Mouse (Mus musculus): ENCODE measurements at regions not wholly inside any gene's neighbourhood (a gene's known extent, or its start where the extent isn't known, plus 50 kb on each side); places are given as distances from the start of the nearest gene placed in this dataset.

DNA sequence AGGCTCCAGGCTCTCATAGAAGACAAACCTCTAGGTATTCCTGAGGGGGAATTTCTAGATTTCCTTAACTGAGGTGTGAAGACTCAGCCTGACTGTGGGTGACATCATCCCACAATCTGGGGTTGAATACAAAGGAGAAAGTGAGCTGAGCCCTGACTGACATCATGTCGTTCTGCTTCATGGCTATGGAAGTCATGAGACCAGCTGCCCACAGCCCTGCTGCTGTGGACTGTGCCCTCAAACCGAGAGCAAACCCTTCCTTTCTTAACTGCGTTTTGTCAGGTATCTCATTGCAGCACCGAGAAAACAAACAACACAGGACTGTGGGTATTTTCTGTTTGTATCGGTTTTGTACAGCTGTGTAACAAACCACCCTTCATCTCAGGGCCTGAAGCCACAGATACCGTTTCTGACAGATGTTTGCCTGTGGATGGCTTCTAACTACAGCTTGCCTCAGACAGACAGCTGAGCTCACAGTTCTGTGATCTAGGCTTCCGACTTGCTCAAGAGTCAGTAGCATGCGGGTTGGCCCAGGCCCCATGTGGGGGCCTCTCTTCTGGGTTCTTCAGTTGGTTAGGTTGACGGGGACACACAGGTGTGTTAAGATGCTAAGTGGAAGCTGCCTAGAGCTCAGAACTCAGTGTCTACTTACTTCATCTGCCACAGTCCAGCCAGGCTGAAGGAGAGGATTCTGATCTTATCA is 150.9 kb downstream of the Tpra1 start:
- Histone ChIP-seq H3K4me1 (ENCODE audit: control insufficient read depth, insufficient read depth, low read length) (no peaks in the 10 kb centered on the region), H3K4me2 (replicated peaks; ENCODE audit: low read depth, low read length, severe bottlenecking) (no peak overlapping the region), H3K4me3 (replicated peaks; ENCODE audit: low read length) (no peak overlapping the region), H3K9me3 (ENCODE audit: control insufficient read depth, low read length) (no peaks in the 10 kb centered on the region), H3K36me3 (ENCODE audit: control insufficient read depth, insufficient read depth, low read length) (no peaks in the 10 kb centered on the region), H3K9ac (ENCODE audit: low read depth, low read length, severe bottlenecking) (no peak overlapping the region), H3K27me3 (ENCODE audit: control insufficient read depth, insufficient read depth, low read length) (no peaks in the 10 kb centered on the region), H3K27ac (replicated peaks; ENCODE audit: low read depth, low read length) (no peak overlapping the region)
- DNase-seq (ENCODE audit: low spot score) (no peak), ATAC-seq (ENCODE audit: low FRiP score, low read depth) (no peak)
- 85% methylated on average over 9 of the region's 9 CpGs for WGBS
- no peak for TF ChIP-seq POLR2A (IDR thresholded peaks at IDR 0.05; ENCODE audit: borderline replicate concordance, extremely low read depth, insufficient read depth, insufficient read length)

DNA sequence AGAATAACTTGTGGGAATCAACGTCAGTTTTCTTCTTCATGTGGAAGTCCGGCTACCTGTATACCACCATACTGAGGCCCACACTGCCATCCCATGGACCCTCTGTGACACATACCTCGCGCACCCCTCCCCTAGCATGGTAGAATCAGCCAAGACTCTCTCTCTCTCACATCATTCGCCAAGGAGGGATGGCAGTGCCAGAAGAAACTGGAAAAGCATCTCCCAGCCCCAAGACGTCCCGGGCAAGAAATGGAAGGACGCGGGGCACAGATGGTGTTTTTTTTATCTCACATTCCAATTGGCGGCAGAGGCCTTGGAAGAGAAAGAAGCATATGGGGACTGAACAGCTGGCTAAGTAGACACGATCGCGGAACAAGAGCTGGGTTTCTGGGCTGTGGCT is 152.0 kb downstream of the Tpra1 start:
- Histone ChIP-seq H3K27ac (replicated peaks; ENCODE audit: low read depth, low read length) (no peak overlapping the region), H3K4me3 (replicated peaks; ENCODE audit: low read length) (no peak overlapping the region), H3K9ac (ENCODE audit: low read depth, low read length, severe bottlenecking) (no peak overlapping the region), H3K36me3 (ENCODE audit: control insufficient read depth, insufficient read depth, low read length) (no peaks in the 10 kb centered on the region), H3K4me2 (replicated peaks; ENCODE audit: low read depth, low read length, severe bottlenecking) (no peak overlapping the region), H3K4me1 (ENCODE audit: control insufficient read depth, insufficient read depth, low read length) (no peaks in the 10 kb centered on the region), H3K27me3 (ENCODE audit: control insufficient read depth, insufficient read depth, low read length) (no peaks in the 10 kb centered on the region), H3K9me3 (ENCODE audit: control insufficient read depth, low read length) (no peaks in the 10 kb centered on the region)
- ATAC-seq (ENCODE audit: low FRiP score, low read depth) (no peak), DNase-seq (ENCODE audit: low spot score) (no peak)
- WGBS = 89% methylated on average over 13 of the region's 13 CpGs
- no peak for TF ChIP-seq POLR2A (IDR thresholded peaks at IDR 0.05; ENCODE audit: borderline replicate concordance, extremely low read depth, insufficient read depth, insufficient read length)

DNA sequence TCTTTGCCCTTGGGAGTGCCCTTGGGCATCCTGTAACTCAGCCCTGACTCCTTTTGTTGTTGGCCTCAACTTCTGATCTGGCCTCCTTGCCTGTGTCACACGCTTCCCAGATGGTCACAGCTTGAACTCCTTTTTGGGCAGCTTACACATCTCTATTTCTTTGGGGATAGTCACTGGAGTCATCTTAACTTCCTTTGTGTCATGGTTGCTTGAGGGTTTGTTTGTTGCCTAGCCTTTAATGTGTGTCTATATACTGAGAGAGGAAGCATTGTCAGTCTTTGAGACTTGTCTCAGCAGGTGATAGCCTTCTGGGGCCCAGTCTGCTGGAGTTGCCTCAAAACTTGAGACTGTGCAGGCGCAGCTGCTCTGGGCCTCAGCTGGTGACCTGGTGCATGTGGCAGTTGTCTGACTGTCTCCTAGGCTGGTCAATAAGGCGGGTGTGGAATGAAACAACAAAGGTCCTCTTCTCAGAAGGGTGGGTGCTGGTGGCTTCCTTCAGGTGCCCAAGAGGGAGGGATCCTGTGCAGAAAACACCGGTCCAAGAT is 157.5 kb downstream of the Tpra1 start:
- no peak overlapping the region for H3K27ac ChIP-seq (replicated peaks; ENCODE audit: low read depth, low read length)
- no peaks in the 10 kb centered on the region for H3K36me3 ChIP-seq (ENCODE audit: control insufficient read depth, insufficient read depth, low read length)
- H3K9ac ChIP-seq (ENCODE audit: low read depth, low read length, severe bottlenecking) = no peak overlapping the region
- 86% methylated on average over 4 of the region's 4 CpGs for WGBS
- H3K4me3 ChIP-seq (replicated peaks; ENCODE audit: low read length) = no peak overlapping the region
- no peaks in the 10 kb centered on the region for H3K4me1 ChIP-seq (ENCODE audit: control insufficient read depth, insufficient read depth, low read length)
- H3K27me3 ChIP-seq (ENCODE audit: control insufficient read depth, insufficient read depth, low read length) = no peaks in the 10 kb centered on the region
- DNase-seq (ENCODE audit: low spot score) (no peak), ATAC-seq (ENCODE audit: low FRiP score, low read depth) (no peak)
- TF ChIP-seq POLR2A (IDR thresholded peaks at IDR 0.05; ENCODE audit: borderline replicate concordance, extremely low read depth, insufficient read depth, insufficient read length) = no peak
- 0 out of 2 replicates have a peak, but pooled peaks cover 4% of the 10 kb centered on the region for H3K9me3 ChIP-seq (ENCODE audit: control insufficient read depth, low read length)
- no peak overlapping the region for H3K4me2 ChIP-seq (replicated peaks; ENCODE audit: low read depth, low read length, severe bottlenecking)

DNA sequence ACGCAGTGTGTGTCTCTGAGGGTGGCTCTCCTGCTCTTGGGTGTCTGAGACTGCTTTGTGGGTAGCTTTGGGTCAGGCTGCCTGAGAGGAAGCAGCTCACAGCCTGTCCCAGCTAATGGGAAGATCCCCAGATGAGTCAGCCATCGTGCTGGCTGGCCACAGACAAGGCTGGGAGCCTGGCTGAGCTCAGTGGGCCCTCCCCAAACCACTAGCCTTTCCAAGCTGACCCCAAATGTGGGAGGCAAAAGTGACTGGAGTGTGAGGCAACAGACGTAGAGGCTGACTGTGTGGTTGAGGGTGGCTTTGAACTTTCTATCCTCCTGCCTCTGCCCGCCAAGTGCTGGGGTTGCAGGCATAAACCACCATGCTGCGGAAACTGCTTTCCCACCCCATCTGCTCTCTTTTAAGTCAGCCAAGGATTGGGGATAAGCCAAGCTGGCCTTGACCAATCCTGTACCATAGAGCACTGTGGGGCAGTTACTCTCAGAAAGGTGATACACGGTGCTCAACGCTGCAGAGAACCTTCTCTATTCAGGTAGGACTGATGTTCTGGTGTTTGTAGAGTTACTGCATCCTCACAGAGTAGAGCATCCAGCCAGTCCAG is 163.0 kb downstream of the Tpra1 start:
- WGBS = 81% methylated on average over 7 of the region's 7 CpGs
- Histone ChIP-seq H3K27ac (replicated peaks; ENCODE audit: low read depth, low read length) (no peak overlapping the region), H3K36me3 (ENCODE audit: control insufficient read depth, insufficient read depth, low read length) (no peaks in the 10 kb centered on the region), H3K4me1 (ENCODE audit: control insufficient read depth, insufficient read depth, low read length) (no peaks in the 10 kb centered on the region), H3K9ac (ENCODE audit: low read depth, low read length, severe bottlenecking) (no peak overlapping the region), H3K4me2 (replicated peaks; ENCODE audit: low read depth, low read length, severe bottlenecking) (no peak overlapping the region), H3K4me3 (replicated peaks; ENCODE audit: low read length) (no peak overlapping the region), H3K9me3 (ENCODE audit: control insufficient read depth, low read length) (0 out of 2 replicates have a peak, but pooled peaks cover 4% of the 10 kb centered on the region), H3K27me3 (ENCODE audit: control insufficient read depth, insufficient read depth, low read length) (no peaks in the 10 kb centered on the region)
- ATAC-seq (ENCODE audit: low FRiP score, low read depth) (no peak), DNase-seq (ENCODE audit: low spot score) (no peak)
- TF ChIP-seq POLR2A (IDR thresholded peaks at IDR 0.05; ENCODE audit: borderline replicate concordance, extremely low read depth, insufficient read depth, insufficient read length) = no peak

DNA sequence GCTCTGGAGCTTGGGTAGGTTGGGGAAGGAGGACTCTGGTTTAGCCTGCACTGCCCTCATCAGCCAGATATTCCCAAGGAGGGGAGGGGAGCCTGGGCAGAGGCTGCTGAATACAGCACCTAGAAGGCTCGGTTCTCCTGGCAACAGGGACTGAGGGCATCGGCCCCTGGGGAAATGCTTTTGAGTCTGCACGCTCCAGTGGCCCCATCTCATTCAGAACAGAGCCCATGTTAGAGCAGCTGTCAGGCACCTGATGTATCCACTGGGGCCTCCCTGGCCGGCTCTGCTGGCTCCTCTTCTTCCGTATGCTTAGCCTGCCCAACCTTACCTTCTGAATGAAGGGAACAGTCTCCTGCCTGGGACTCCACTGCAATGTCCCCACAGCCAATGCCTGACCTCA is 164.5 kb downstream of the Tpra1 start:
- Histone ChIP-seq H3K9me3 (ENCODE audit: control insufficient read depth, low read length) (no peaks in the 10 kb centered on the region), H3K27ac (replicated peaks; ENCODE audit: low read depth, low read length) (no peak overlapping the region), H3K27me3 (ENCODE audit: control insufficient read depth, insufficient read depth, low read length) (no peaks in the 10 kb centered on the region), H3K4me2 (replicated peaks; ENCODE audit: low read depth, low read length, severe bottlenecking) (no peak overlapping the region), H3K4me3 (replicated peaks; ENCODE audit: low read length) (no peak overlapping the region), H3K36me3 (ENCODE audit: control insufficient read depth, insufficient read depth, low read length) (no peaks in the 10 kb centered on the region), H3K4me1 (ENCODE audit: control insufficient read depth, insufficient read depth, low read length) (no peaks in the 10 kb centered on the region), H3K9ac (ENCODE audit: low read depth, low read length, severe bottlenecking) (no peak overlapping the region)
- TF ChIP-seq POLR2A (IDR thresholded peaks at IDR 0.05; ENCODE audit: borderline replicate concordance, extremely low read depth, insufficient read depth, insufficient read length) = no peak
- ATAC-seq (ENCODE audit: low FRiP score, low read depth) (no peak), DNase-seq (ENCODE audit: low spot score) (no peak)
- 74% methylated on average over 5 of the region's 5 CpGs for WGBS
